Mouse (Mus musculus) G1E (cell line): ENCODE data around the gene Btg1-ps1. TPM values are rescaled to one million over a fixed set of nuclear protein-coding genes. Genes with fewer than 3 reads are reported as not detected.
"Not testable (repeated sequence)": the region's sequence is repeated elsewhere in the genome, so short reads cannot be mapped to it uniquely, and the experiment has no call there.

Source experiments
- ATAC-seq: 2 replicates; pipeline ENCODE4 v1.8.0; 2016; ENCODE audit warnings: mild to moderate bottlenecking; ENCODE audit not compliant: insufficient number of reproducible peaks, poor library complexity, low FRiP score, severe bottlenecking; ENCODE audit errors: extremely low read depth
- DNase-seq: peaks from one replicate; pipeline ENCODE4 v3.0.0; 2012; ENCODE audit warnings: low spot score
- H3K27me3 ChIP-seq: 2 replicates; pipeline ENCODE4 v1.6.1; 2012; ENCODE audit warnings: mild to moderate bottlenecking, low read length, inconsistent platforms; ENCODE audit not compliant: insufficient read depth
- H3K36me3 ChIP-seq: replicated peaks from 2 replicates; pipeline ENCODE3; 2012; ENCODE audit warnings: mild to moderate bottlenecking, inconsistent platforms
- H3K4me1 ChIP-seq: 2 replicates; pipeline ENCODE4 v1.6.1; 2012; ENCODE audit warnings: low read depth, low read length, inconsistent platforms, mixed read lengths; ENCODE audit not compliant: insufficient read depth
- H3K4me3 ChIP-seq: 2 replicates; pipeline ENCODE4 v1.5.1; 2012; ENCODE audit warnings: low read depth, mild to moderate bottlenecking, inconsistent platforms, low read length, moderate library complexity, mixed read lengths
- H3K9me3 ChIP-seq: replicated peaks from 2 replicates; pipeline ENCODE4 v1.6.1; 2012; ENCODE audit warnings: inconsistent platforms
- CTCF ChIP-seq: IDR thresholded peaks from 2 replicates; pipeline ENCODE4 v1.5.1; 2012; ENCODE audit warnings: low read depth, low read length, inconsistent platforms, mixed read lengths
- GATA1 ChIP-seq: IDR thresholded peaks from 2 replicates; pipeline ENCODE4 v1.6.1; 2012; ENCODE audit warnings: borderline replicate concordance, low read length, inconsistent platforms, mixed read lengths
- GATA2 ChIP-seq: IDR thresholded peaks from 2 replicates; pipeline ENCODE4 v1.6.1; 2012; ENCODE audit warnings: low read depth, low read length, inconsistent platforms, borderline replicate concordance
- POLR2AphosphoS5 ChIP-seq: IDR thresholded peaks from 2 replicates; pipeline ENCODE4 v1.6.1; 2012; ENCODE audit warnings: low read depth, low read length, inconsistent platforms; ENCODE audit not compliant: insufficient replicate concordance
- TAL1 ChIP-seq: conservative IDR thresholded peaks from 2 replicates; pipeline ENCODE4 v1.6.1; 2012; ENCODE audit warnings: low read depth, low read length, inconsistent platforms, mixed read lengths
- polyA plus RNA-seq: library from polyadenylated mRNA; stranded (reverse); fragments of >175 nt; gene quantifications from 2 replicates; pipeline ENCODE4 v1.2.3, GENCODE M21; 2012
- total RNA-seq, 2 experiments: library from RNA; stranded (forward) in 1 of 2; stranded (reverse) in 1 of 2; fragments of 200-1000 nt in 1 of 2; fragments of >200 nt in 1 of 2; fragmentation: Nextera tagmentation in 1 of 2; gene quantifications; 2 replicates each; pipeline ENCODE4 v1.2.3; 2014 to 2017

The Btg1-ps1 gene
- total RNA-seq (2014; fragmentation: Nextera tagmentation) (not detected in 2 replicates), total RNA-seq (2017) (not detected in 2 replicates), polyA plus RNA-seq (not detected in 2 replicates)

DNA sequence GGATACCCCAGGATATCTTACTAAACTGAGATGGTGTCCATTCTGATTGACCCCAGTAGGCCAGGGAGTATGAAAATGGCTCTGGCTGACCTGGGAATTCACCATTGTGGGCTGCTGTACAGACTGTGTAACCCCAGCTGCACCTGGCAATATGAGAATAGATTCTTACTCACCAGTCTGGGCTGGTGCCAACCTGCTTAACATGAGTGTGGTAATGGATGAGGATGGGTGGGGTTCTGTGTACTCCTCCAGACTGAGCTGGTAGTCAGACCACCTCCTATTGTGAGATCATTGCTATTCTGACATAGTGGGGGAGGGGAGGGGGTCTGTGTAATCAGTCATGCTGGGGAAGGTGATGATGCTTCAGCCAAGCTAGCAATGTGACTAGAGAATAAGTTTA is at the start of gene Btg1-ps1:
Gene Btg1-ps1 (minus strand): TSS at position 219 of the 400 bp plus-strand sequence.
- H3K9me3 ChIP-seq, H3K27me3 ChIP-seq, H3K4me3 ChIP-seq, ATAC-seq, DNase-seq, H3K36me3 ChIP-seq, H3K4me1 ChIP-seq: not testable (repeated sequence)

DNA sequence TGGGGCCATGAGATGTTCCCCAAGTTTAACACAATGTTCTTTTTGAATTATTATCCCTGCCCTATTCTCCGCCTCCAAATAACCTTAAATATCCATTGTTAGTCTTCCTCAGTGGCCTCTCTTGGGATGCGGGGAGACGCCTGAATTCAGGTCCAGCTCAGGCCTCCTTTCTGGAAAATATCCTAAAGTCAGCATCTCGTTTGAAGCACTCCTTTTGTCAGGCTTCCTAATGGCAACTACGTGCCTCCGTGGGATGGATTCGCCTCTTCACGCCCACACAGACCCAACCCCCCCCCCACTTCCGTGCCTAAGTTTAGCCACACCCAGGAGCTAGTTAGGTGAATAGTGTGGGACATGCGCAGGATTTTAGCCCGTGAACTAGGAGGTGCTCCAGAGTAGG is 47.6 kb upstream of the Btg1-ps1 start, which contains the start of gene Rhox10:
Gene Rhox10 (plus strand): TSS at position 301 of the 400 bp plus-strand sequence.
- Histone ChIP-seq H3K4me3 (no peak within 1 kb of the TSS), H3K9me3 (no peaks in the 10 kb centered on the region), H3K36me3 (no peaks in the 10 kb centered on the region), H3K27me3 (no peaks in the 10 kb centered on the region), H3K4me1 (no peaks in the 10 kb centered on the region)
- DNase-seq, result no peak
- no peak for TF ChIP-seq TAL1
- no peak for ATAC-seq

DNA sequence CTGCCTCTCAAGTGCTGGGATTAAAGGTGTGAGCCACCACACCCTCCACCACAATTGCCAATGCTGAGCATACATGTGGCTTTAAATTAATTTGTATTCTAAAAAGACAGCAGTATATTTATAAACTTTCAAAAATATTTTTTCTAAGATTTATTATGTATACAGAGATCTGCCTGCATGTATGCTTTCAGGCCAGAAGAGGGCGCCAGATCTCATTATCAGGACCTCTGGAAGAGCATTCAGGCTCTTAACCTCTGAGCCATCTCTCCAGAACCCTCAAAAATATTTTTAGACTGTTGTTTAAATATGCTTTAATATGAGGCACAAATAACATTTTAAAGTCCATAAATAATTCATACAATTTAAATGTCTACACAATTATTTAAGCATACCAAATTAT is 42.9 kb upstream of the Btg1-ps1 start:
- DNase-seq (no peak), ATAC-seq (no peak)
- H3K4me1 ChIP-seq, result no peaks in the 10 kb centered on the region
- no peak for TF ChIP-seq CTCF
- no peak for TF ChIP-seq GATA2
- TF ChIP-seq POLR2AphosphoS5, result no peak
- no peak for TF ChIP-seq GATA1
- TF ChIP-seq TAL1, result no peak
- H3K9me3 ChIP-seq, result no peaks in the 10 kb centered on the region
- no peak overlapping the region for H3K4me3 ChIP-seq
- no peaks in the 10 kb centered on the region for H3K27me3 ChIP-seq
- H3K36me3 ChIP-seq, result no peaks in the 10 kb centered on the region

DNA sequence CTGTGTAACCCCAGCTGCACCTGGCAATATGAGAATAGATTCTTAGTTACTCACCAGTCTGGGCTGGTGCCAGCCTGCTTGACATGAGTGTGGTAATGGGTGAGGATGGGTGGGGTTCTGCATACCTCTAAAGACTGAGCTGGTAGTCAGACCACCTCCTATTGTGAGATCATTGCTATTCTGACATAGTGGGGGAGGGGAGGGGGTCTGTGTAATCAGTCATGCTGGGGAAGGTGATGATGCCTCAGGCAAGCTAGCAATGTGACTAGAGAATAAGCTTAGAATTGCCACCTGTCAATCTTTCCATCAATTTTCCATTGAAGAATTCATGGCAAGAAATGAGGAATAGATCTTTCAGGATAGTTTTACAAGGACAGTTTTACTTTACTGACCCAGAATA is 24.4 kb upstream of the Btg1-ps1 start, which contains the start of gene Btg1-ps2:
Gene Btg1-ps2 (minus strand): TSS at position 101 of the 400 bp plus-strand sequence.
- H3K4me1 ChIP-seq, H3K27me3 ChIP-seq, H3K4me3 ChIP-seq, DNase-seq, H3K9me3 ChIP-seq, ATAC-seq, H3K36me3 ChIP-seq: not testable (repeated sequence)

DNA sequence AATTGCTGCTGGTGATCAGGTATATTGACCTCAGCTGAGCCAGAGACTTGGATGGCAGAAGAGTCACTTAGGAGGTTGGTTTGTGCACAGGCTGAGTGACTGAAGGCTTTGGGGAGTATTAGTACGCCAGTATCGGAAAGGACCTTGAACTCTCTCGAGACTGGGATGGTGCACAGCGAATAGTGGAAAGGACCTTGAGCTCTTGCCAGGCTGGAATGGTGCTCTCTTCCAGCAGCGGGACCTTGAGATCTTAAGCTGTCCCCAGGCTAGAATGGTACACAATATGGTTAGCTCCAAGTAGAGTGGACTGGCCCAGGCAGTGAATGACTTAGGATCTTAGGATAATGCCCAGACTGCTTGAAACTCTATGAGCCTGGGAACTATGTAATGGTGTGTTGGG is 21.1 kb upstream of the Btg1-ps1 start:
- TF ChIP-seq CTCF, result no peak
- TF ChIP-seq GATA1, result no peak
- TF ChIP-seq GATA2, result no peak
- no peak for TF ChIP-seq POLR2AphosphoS5
- no peak for TF ChIP-seq TAL1
- Histone ChIP-seq H3K4me3 (no peak overlapping the region), H3K36me3 (no peaks in the 10 kb centered on the region)

DNA sequence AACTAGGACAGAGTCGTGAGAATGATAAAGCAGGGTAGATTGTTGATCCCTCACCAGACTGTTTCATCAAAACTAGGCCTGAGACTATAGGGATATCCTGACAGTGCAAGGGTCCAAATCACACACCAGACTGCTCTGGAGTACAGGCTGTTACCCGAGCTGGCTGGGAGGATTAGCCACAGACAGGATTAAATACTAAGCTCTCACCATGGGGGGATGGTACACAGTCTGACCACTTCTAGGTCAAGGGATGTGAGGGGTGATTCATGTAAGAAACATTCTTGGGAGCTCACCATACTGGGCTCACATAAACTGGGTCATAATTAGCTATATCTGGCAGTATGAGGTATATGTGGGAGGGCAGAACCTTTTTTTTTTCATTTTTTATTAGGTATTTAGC is 15.2 kb upstream of the Btg1-ps1 start:
- DNase-seq, result no peak

More for the DNA sequence above, 21.1 kb upstream of the Btg1-ps1 start:
- no peaks in the 10 kb centered on the region for H3K4me1 ChIP-seq
- ATAC-seq, result no peak
- H3K27me3 ChIP-seq, result no peaks in the 10 kb centered on the region
- no peaks in the 10 kb centered on the region for H3K9me3 ChIP-seq
- DNase-seq, result no peak

DNA sequence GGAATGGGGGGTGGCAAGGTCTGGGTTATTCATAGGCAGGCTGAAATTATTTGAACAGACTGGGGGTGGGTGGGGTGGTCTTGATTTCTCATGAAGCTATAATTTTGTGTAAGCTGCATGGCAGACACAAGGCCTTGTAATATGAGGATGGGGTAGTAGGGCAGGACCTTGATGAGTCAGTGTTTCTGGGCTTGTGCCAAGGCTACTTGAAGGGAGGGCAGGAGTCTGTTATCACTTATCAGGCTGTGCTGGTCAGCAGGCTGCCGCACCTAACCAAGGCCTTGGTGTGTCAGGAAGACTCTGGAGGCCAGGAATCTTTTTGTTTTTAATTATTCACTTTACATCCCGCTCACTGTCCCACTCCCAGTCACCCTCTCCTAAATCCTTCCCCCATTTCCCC is 9.9 kb downstream of the Btg1-ps1 start:
- no peak for ATAC-seq
- no peaks in the 10 kb centered on the region for H3K36me3 ChIP-seq
- H3K27me3 ChIP-seq, result no peaks in the 10 kb centered on the region
- DNase-seq, result no peak
- H3K4me3 ChIP-seq, result no peak overlapping the region
- H3K4me1 ChIP-seq, result no peaks in the 10 kb centered on the region
- no peak for TF ChIP-seq CTCF
- TF ChIP-seq POLR2AphosphoS5, result no peak
- TF ChIP-seq TAL1, result no peak
- no peak for TF ChIP-seq GATA1
- TF ChIP-seq GATA2, result no peak
- H3K9me3 ChIP-seq, result no peaks in the 10 kb centered on the region

More for the DNA sequence above, 15.2 kb upstream of the Btg1-ps1 start:
- Histone ChIP-seq H3K9me3 (no peaks in the 10 kb centered on the region), H3K4me3 (no peak overlapping the region), H3K27me3 (no peaks in the 10 kb centered on the region), H3K36me3 (no peaks in the 10 kb centered on the region), H3K4me1 (no peaks in the 10 kb centered on the region)
- ATAC-seq, result no peak
- TF ChIP-seq GATA1, result no peak
- TF ChIP-seq TAL1, result no peak
- no peak for TF ChIP-seq GATA2
- TF ChIP-seq POLR2AphosphoS5, result no peak
- TF ChIP-seq CTCF, result no peak

Other genes starting within 250 kb of the Btg1-ps1 start
- gene Rhox5, start 214.0 kb downstream of the Btg1-ps1 start, total RNA-seq (2014; fragmentation: Nextera tagmentation), result not detected in 2 replicates
- 0.41 and 2.0 TPM in 2 replicates for gene Rhox5, start 214.0 kb downstream of the Btg1-ps1 start, total RNA-seq (2017)
- gene Rhox5, start 214.0 kb downstream of the Btg1-ps1 start, polyA plus RNA-seq, result 0.21 and 0.41 TPM in 2 replicates
- gene Rhox6, start 191.9 kb downstream of the Btg1-ps1 start, total RNA-seq (2014; fragmentation: Nextera tagmentation), result not detected in 2 replicates
- not detected in 2 replicates for gene Rhox6, start 191.9 kb downstream of the Btg1-ps1 start, total RNA-seq (2017)
- not detected in 2 replicates for gene Rhox6, start 191.9 kb downstream of the Btg1-ps1 start, polyA plus RNA-seq
- not detected in 2 replicates for gene Rhox7a, start 187.1 kb downstream of the Btg1-ps1 start, total RNA-seq (2014; fragmentation: Nextera tagmentation)
- gene Rhox7a, start 187.1 kb downstream of the Btg1-ps1 start, total RNA-seq (2017), result not detected in 2 replicates
- gene Rhox7a, start 187.1 kb downstream of the Btg1-ps1 start, polyA plus RNA-seq, result not detected in 2 replicates
- 44.2 TPM in 1 of 2 replicates, not detected in the other for gene Rhox8, start 139.9 kb downstream of the Btg1-ps1 start, total RNA-seq (2014; fragmentation: Nextera tagmentation)
- not detected in 2 replicates for gene Rhox8, start 139.9 kb downstream of the Btg1-ps1 start, total RNA-seq (2017)
- gene Rhox8, start 139.9 kb downstream of the Btg1-ps1 start, polyA plus RNA-seq, result not detected in 2 replicates
- not detected in 2 replicates for gene Rhox7b, start 121.6 kb downstream of the Btg1-ps1 start, total RNA-seq (2014; fragmentation: Nextera tagmentation)
- gene Rhox7b, start 121.6 kb downstream of the Btg1-ps1 start, total RNA-seq (2017), result not detected in 2 replicates
- gene Rhox7b, start 121.6 kb downstream of the Btg1-ps1 start, polyA plus RNA-seq, result not detected in 2 replicates
- not detected in 2 replicates for gene Rhox9, start 117.0 kb downstream of the Btg1-ps1 start, total RNA-seq (2014; fragmentation: Nextera tagmentation)
- gene Rhox9, start 117.0 kb downstream of the Btg1-ps1 start, total RNA-seq (2017), result 0.16 TPM in 1 of 2 replicates, not detected in the other
- not detected in 2 replicates for gene Rhox9, start 117.0 kb downstream of the Btg1-ps1 start, polyA plus RNA-seq
- not detected in 2 replicates for gene Btg1-ps2, start 24.3 kb upstream of the Btg1-ps1 start, total RNA-seq (2014; fragmentation: Nextera tagmentation)
- not detected in 2 replicates for gene Btg1-ps2, start 24.3 kb upstream of the Btg1-ps1 start, total RNA-seq (2017)
- not detected in 2 replicates for gene Btg1-ps2, start 24.3 kb upstream of the Btg1-ps1 start, polyA plus RNA-seq
- gene Rhox10, start 47.7 kb upstream of the Btg1-ps1 start, total RNA-seq (2014; fragmentation: Nextera tagmentation), result not detected in 2 replicates
- not detected in 2 replicates for gene Rhox10, start 47.7 kb upstream of the Btg1-ps1 start, total RNA-seq (2017)
- not detected in 2 replicates for gene Rhox10, start 47.7 kb upstream of the Btg1-ps1 start, polyA plus RNA-seq
- not detected in 2 replicates for gene Rhox11, start 66.3 kb upstream of the Btg1-ps1 start, total RNA-seq (2014; fragmentation: Nextera tagmentation)
- gene Rhox11, start 66.3 kb upstream of the Btg1-ps1 start, total RNA-seq (2017), result not detected in 2 replicates
- gene Rhox11, start 66.3 kb upstream of the Btg1-ps1 start, polyA plus RNA-seq, result not detected in 2 replicates
- not detected in 2 replicates for gene Rhox12, start 92.1 kb upstream of the Btg1-ps1 start, total RNA-seq (2014; fragmentation: Nextera tagmentation)
- not detected in 2 replicates for gene Rhox12, start 92.1 kb upstream of the Btg1-ps1 start, total RNA-seq (2017)
- not detected in 2 replicates for gene Rhox12, start 92.1 kb upstream of the Btg1-ps1 start, polyA plus RNA-seq
- gene Rhox13, start 102.4 kb upstream of the Btg1-ps1 start, total RNA-seq (2014; fragmentation: Nextera tagmentation), result not detected in 2 replicates
- not detected in 2 replicates for gene Rhox13, start 102.4 kb upstream of the Btg1-ps1 start, total RNA-seq (2017)
- gene Rhox13, start 102.4 kb upstream of the Btg1-ps1 start, polyA plus RNA-seq, result not detected in 2 replicates
- 57.7 and 69.4 TPM in 2 replicates for gene Zbtb33, start 171.0 kb upstream of the Btg1-ps1 start, total RNA-seq (2014; fragmentation: Nextera tagmentation)
- gene Zbtb33, start 171.0 kb upstream of the Btg1-ps1 start, total RNA-seq (2017), result 32.2 and 32.9 TPM in 2 replicates
- gene Zbtb33, start 171.0 kb upstream of the Btg1-ps1 start, polyA plus RNA-seq, result 2.6 and 2.8 TPM in 2 replicates
- not detected in 2 replicates for gene Tmem255a, start 233.6 kb upstream of the Btg1-ps1 start, total RNA-seq (2014; fragmentation: Nextera tagmentation)
- 0.11 and 0.12 TPM in 2 replicates for gene Tmem255a, start 233.6 kb upstream of the Btg1-ps1 start, total RNA-seq (2017)
- not detected in 2 replicates for gene Tmem255a, start 233.6 kb upstream of the Btg1-ps1 start, polyA plus RNA-seq